Mouse (Mus musculus): ENCODE results near the gene Olfr167.
"Not testable (repeated sequence)": the region's sequence is repeated elsewhere in the genome, so short reads cannot be mapped to it uniquely, and the experiment has no call there.

The Olfr167 gene

DNA sequence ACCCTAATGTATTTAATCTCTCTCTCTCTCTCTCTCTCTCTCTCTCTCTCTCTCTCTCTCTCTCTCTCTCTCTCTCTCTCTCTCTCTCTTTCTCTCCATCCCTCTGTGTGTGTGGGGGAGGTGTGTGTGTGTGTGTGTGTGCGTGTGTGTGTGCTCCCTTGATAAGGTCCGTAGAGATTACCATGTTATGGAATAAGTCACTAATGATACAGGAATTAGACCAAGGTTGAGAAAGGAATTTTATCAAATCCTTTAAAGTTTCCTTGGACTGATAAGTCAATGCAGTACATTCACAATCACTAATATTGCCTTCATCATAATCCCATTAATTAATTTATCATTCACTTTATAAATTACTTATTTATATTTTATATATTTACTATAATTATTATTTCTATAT lies at the start of gene Olfr167:
Gene Olfr167, minus strand, starts transcription at position 101 of the 400 bp plus-strand sequence.
- no peak for DNase-seq (ENCODE audit: low spot score)

DNA sequence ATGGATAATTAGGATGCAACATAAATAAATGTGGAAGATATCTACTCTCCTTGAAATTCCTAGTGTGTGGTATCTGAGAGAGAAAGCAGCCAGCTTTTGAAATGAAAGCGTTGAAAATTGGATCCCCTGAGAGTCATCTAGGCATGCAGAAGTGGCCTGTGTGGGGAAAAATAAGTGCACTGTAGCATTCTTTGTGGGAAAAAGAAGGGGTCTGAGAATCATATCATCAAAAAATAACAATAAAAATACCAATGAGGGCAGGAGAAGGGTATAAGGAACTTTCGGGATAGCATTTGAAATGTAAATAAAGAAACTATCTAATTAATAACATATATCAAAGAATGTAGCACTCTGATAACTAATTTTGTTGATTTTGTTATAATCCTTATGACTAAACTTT lies 49.6 kb upstream of the Olfr167 start, which contains the start of gene Olfr169:
Gene Olfr169, minus strand, starts transcription at position 101 of the 400 bp plus-strand sequence.
- not testable (repeated sequence) for DNase-seq (ENCODE audit: low spot score)

- DNase-seq (ENCODE audit: low spot score): not testable (repeated sequence)
Measured at GRCm38 (mm10) chr16:19553429-19553828, 31.4 kb upstream of the Olfr167 start.

- not testable (repeated sequence) for DNase-seq (ENCODE audit: low spot score)
Measured at GRCm38 (mm10) chr16:19552246-19552645, 30.2 kb upstream of the Olfr167 start.

DNA sequence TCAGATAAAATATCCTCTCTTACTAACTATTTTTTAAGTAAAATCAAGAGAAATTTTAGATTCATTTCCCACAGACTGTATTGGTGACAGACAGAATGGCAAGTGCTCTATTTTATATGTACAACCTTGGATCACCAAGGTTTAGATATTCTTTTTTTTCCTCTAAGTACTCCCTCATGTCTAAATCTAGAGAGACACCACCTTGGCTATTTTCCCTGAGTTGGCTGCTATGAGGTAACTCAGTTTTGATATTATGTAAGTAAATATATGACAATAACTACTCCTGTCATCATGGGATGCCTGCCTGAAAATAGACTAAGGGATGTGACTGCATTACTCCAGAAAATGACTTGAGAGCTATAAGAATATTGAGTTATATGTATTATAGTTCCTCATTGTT lies 13.4 kb upstream of the Olfr167 start, which contains the start of gene Olfr168:
Gene Olfr168, minus strand, starts transcription at position 101 of the 400 bp plus-strand sequence.
- DNase-seq (ENCODE audit: low spot score): no peak

DNA sequence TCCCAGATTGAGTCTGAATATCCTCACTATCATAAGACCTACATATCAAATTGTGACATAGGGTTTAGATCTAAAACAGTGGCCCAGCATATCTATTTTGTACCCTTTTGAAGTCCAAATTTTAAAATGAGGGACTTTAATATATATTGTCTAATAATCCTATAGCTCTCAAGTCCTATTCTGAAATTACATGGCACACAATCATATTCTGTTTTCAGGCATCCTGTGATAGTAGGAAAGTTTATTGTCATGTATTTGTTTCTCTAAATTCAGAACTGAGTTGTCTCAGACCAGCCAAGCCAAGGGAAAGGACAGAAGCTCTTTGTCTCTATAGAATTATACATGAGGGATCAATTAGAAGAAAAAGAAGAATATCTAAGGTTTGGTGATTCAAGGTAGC lies 38.7 kb downstream of the Olfr167 start, which contains the start of gene Olfr166:
Gene Olfr166, plus strand, starts transcription at position 301 of the 400 bp plus-strand sequence.
- DNase-seq (ENCODE audit: low spot score): no peak

- DNase-seq (ENCODE audit: low spot score): no peak
Measured at GRCm38 (mm10) chr16:19464365-19464764, 57.7 kb downstream of the Olfr167 start.
